Mouse (Mus musculus) forebrain, embryonic 15.5 days (tissue): ENCODE data around the gene Paf1. TPM values are rescaled to one million over a fixed set of nuclear protein-coding genes. Genes with fewer than 3 reads are reported as not detected.
A peak's percentile ranks its signal among the peaks of the same experiment; 100 is the strongest.

Experiments
- ATAC-seq: fragments of 200-750 bp; cut with Nextera tagmentation; replicated peaks from 2 replicates; pipeline ENCODE4 v1.8.0; 2017; ENCODE audit warnings: mild to moderate bottlenecking, moderate TSS enrichment, moderate library complexity
- H3K27ac ChIP-seq: fragments of 300-500 bp; sonication (generic); replicated peaks from 2 replicates; pipeline ENCODE4 v1.5.1; 2015; ENCODE audit warnings: mild to moderate bottlenecking, inconsistent platforms
- H3K27me3 ChIP-seq: fragments of 300-500 bp; sonication (generic); 2 replicates; pipeline ENCODE4 v1.6.1; 2015; ENCODE audit warnings: inconsistent platforms
- H3K36me3 ChIP-seq: fragments of 300-500 bp; sonication (generic); 2 replicates; pipeline ENCODE4 v1.6.1; 2015; ENCODE audit warnings: mild to moderate bottlenecking, inconsistent platforms
- H3K4me1 ChIP-seq: fragments of 300-500 bp; sonication (generic); 2 replicates; pipeline ENCODE4 v1.6.1; 2015; ENCODE audit warnings: inconsistent platforms
- H3K4me2 ChIP-seq: fragments of 300-500 bp; sonication (generic); replicated peaks from 2 replicates; pipeline ENCODE4 v1.6.1; 2015; ENCODE audit warnings: mild to moderate bottlenecking, inconsistent platforms
- H3K4me3 ChIP-seq: fragments of 300-500 bp; sonication (generic); 2 replicates; pipeline ENCODE4 v1.5.1; 2015; ENCODE audit warnings: mild to moderate bottlenecking, inconsistent platforms
- H3K9ac ChIP-seq: fragments of 300-500 bp; sonication (generic); replicated peaks from 2 replicates; pipeline ENCODE4 v1.6.1; 2015; ENCODE audit warnings: mild to moderate bottlenecking, inconsistent platforms
- H3K9me3 ChIP-seq: fragments of 300-500 bp; sonication (generic); 2 replicates; pipeline ENCODE4 v1.6.1; 2016; ENCODE audit warnings: inconsistent platforms
- WGBS: fragments of 180-500 bp; shearing (Covaris S2); methylation state at CpG from one replicate; pipeline ENCODE4 v1.1.7; 2015; ENCODE audit warnings: mixed read lengths; 5-methylcytosine and 5-hydroxymethylcytosine counted together
- polyA plus RNA-seq: library from polyadenylated mRNA; unstranded; fragments of >200 nt; fragmentation: Nextera tagmentation; extraction: Ambion mirVana; gene quantifications from 2 replicates; pipeline ENCODE4 v1.2.1, GENCODE M21; 2015

The Paf1 gene
- polyA plus RNA-seq = 98.0 and 106 TPM in 2 replicates

- under 1% methylated on average over 58 of the region's 58 CpGs for WGBS
- peaks cover 20% of the 10 kb centered on the region for H3K4me1 ChIP-seq
- peaks cover 59% of the 10 kb centered on the region for H3K36me3 ChIP-seq
- H3K4me3 ChIP-seq = peak within 1 kb of the TSS; percentile 79
- H3K27me3 ChIP-seq = no peaks in the 10 kb centered on the region
- peak within 1 kb of the TSS; percentile 95 for H3K4me2 ChIP-seq
- peak; percentile 99 for ATAC-seq
- H3K9ac ChIP-seq = peak within 1 kb of the TSS; percentile 82
- H3K27ac ChIP-seq = peak within 1 kb of the TSS; percentile 78
- no peaks in the 10 kb centered on the region for H3K9me3 ChIP-seq
These were observed at the start of gene Paf1, which contains the start of gene Med29 for GRCm38 (mm10) chr7:28392429-28393271. Paf1 (plus strand) TSS chr7:28392951. Med29 (minus strand) TSS chr7:28392708.

GRCm38 (mm10) chr7:28344637-28345036 is 48.1 kb upstream of the Paf1 start:
- 5% methylated on average over 4 of the region's 4 CpGs for WGBS
- no peak overlapping the region for H3K9ac ChIP-seq

GRCm38 (mm10) chr7:28347746-28348145 is 45.0 kb upstream of the Paf1 start:
- Histone ChIP-seq H3K4me3 (no peak overlapping the region), H3K4me2 (no peak overlapping the region), H3K27me3 (no peaks in the 10 kb centered on the region), H3K9ac (no peak overlapping the region), H3K36me3 (peaks cover 8% of the 10 kb centered on the region), H3K4me1 (peaks cover 18% of the 10 kb centered on the region), H3K9me3 (no peaks in the 10 kb centered on the region), H3K27ac (no peak overlapping the region)
- no peak for ATAC-seq
- WGBS = 89% methylated on average over 3 of the region's 3 CpGs

More at GRCm38 (mm10) chr7:28344637-28345036, 48.1 kb upstream of the Paf1 start:
- Histone ChIP-seq H3K4me3 (no peak overlapping the region), H3K9me3 (no peaks in the 10 kb centered on the region), H3K4me1 (peaks cover 1% of the 10 kb centered on the region), H3K27me3 (no peaks in the 10 kb centered on the region), H3K4me2 (no peak overlapping the region), H3K27ac (no peak overlapping the region), H3K36me3 (no peaks in the 10 kb centered on the region)
- ATAC-seq = 0 out of 2 replicates have a peak, but pooled peaks have one; percentile 23

GRCm38 (mm10) chr7:28348601-28349000 is 44.1 kb upstream of the Paf1 start:
- WGBS = 84% methylated on average over 7 of the region's 7 CpGs
- Histone ChIP-seq H3K36me3 (peaks cover 17% of the 10 kb centered on the region), H3K27me3 (no peaks in the 10 kb centered on the region), H3K4me3 (no peak overlapping the region), H3K4me2 (no peak overlapping the region), H3K9me3 (no peaks in the 10 kb centered on the region), H3K9ac (no peak overlapping the region), H3K27ac (no peak overlapping the region), H3K4me1 (peaks cover 18% of the 10 kb centered on the region)
- ATAC-seq = no peak

GRCm38 (mm10) chr7:28350155-28350883 is 42.4 kb upstream of the Paf1 start, which contains the start of gene Rps16:
Rps16 (plus strand) TSS chr7:28350652.
- WGBS = under 1% methylated on average over 49 of the region's 50 CpGs
- Histone ChIP-seq H3K27me3 (no peaks in the 10 kb centered on the region), H3K27ac (peak within 1 kb of the TSS; percentile 85), H3K4me1 (peaks cover 18% of the 10 kb centered on the region), H3K4me2 (peak within 1 kb of the TSS; percentile 88), H3K9me3 (no peaks in the 10 kb centered on the region), H3K9ac (peak within 1 kb of the TSS; percentile 97), H3K4me3 (peak within 1 kb of the TSS; percentile 93), H3K36me3 (peaks cover 31% of the 10 kb centered on the region)
- ATAC-seq = peak; percentile 93

- H3K36me3 ChIP-seq = peaks cover 34% of the 10 kb centered on the region
- peak overlapping the region; percentile 88 for H3K4me2 ChIP-seq
- WGBS = 47% methylated on average over 4 of the region's 4 CpGs
- H3K9me3 ChIP-seq = no peaks in the 10 kb centered on the region
- no peak overlapping the region for H3K27ac ChIP-seq
- peak overlapping the region; percentile 97 for H3K9ac ChIP-seq
- no peaks in the 10 kb centered on the region for H3K27me3 ChIP-seq
- peaks cover 18% of the 10 kb centered on the region for H3K4me1 ChIP-seq
- H3K4me3 ChIP-seq = peak overlapping the region; percentile 93
- no peak for ATAC-seq
These were observed 41.0 kb upstream of the Paf1 start for GRCm38 (mm10) chr7:28351676-28352191.

GRCm38 (mm10) chr7:28353267-28353666 is 39.5 kb upstream of the Paf1 start:
- H3K36me3 ChIP-seq = peaks cover 34% of the 10 kb centered on the region
- no peak overlapping the region for H3K4me2 ChIP-seq
- no peak overlapping the region for H3K27ac ChIP-seq
- H3K9me3 ChIP-seq = no peaks in the 10 kb centered on the region
- 98% methylated on average over 2 of the region's 2 CpGs for WGBS
- H3K4me1 ChIP-seq = peaks cover 20% of the 10 kb centered on the region
- H3K27me3 ChIP-seq = no peaks in the 10 kb centered on the region
- no peak overlapping the region for H3K9ac ChIP-seq
- ATAC-seq = no peak
- H3K4me3 ChIP-seq = no peak overlapping the region

- no peak overlapping the region for H3K27ac ChIP-seq
- WGBS = 92% methylated on average over 3 of the region's 3 CpGs
- peaks cover 34% of the 10 kb centered on the region for H3K36me3 ChIP-seq
- ATAC-seq = no peak
- H3K9me3 ChIP-seq = no peaks in the 10 kb centered on the region
- no peak overlapping the region for H3K9ac ChIP-seq
- H3K4me3 ChIP-seq = no peak overlapping the region
- H3K4me2 ChIP-seq = no peak overlapping the region
- peaks cover 22% of the 10 kb centered on the region for H3K4me1 ChIP-seq
- H3K27me3 ChIP-seq = no peaks in the 10 kb centered on the region
These were observed 38.6 kb upstream of the Paf1 start for GRCm38 (mm10) chr7:28354113-28354581.

GRCm38 (mm10) chr7:28354596-28354995 is 38.2 kb upstream of the Paf1 start:
- Histone ChIP-seq H3K9me3 (no peaks in the 10 kb centered on the region), H3K4me2 (no peak overlapping the region), H3K27me3 (no peaks in the 10 kb centered on the region), H3K4me1 (peaks cover 21% of the 10 kb centered on the region), H3K9ac (no peak overlapping the region), H3K4me3 (no peak overlapping the region), H3K36me3 (peaks cover 38% of the 10 kb centered on the region), H3K27ac (no peak overlapping the region)
- 86% methylated on average over 3 of the region's 3 CpGs for WGBS
- ATAC-seq = no peak

GRCm38 (mm10) chr7:28355221-28355620 is 37.5 kb upstream of the Paf1 start:
- no peak overlapping the region for H3K4me3 ChIP-seq
- no peaks in the 10 kb centered on the region for H3K27me3 ChIP-seq
- no peak for ATAC-seq
- no peaks in the 10 kb centered on the region for H3K9me3 ChIP-seq
- peaks cover 16% of the 10 kb centered on the region for H3K4me1 ChIP-seq
- H3K36me3 ChIP-seq = peaks cover 45% of the 10 kb centered on the region
- no peak overlapping the region for H3K9ac ChIP-seq
- 94% methylated on average over 3 of the region's 3 CpGs for WGBS
- no peak overlapping the region for H3K4me2 ChIP-seq
- no peak overlapping the region for H3K27ac ChIP-seq

GRCm38 (mm10) chr7:28356981-28357380 is 35.8 kb upstream of the Paf1 start:
- Histone ChIP-seq H3K36me3 (peaks cover 59% of the 10 kb centered on the region), H3K27ac (peak overlapping the region; percentile 17; the same call in 1 of the 2 replicates), H3K4me2 (no peak overlapping the region), H3K4me1 (peaks cover 7% of the 10 kb centered on the region), H3K27me3 (no peaks in the 10 kb centered on the region), H3K4me3 (no peak overlapping the region), H3K9me3 (no peaks in the 10 kb centered on the region), H3K9ac (no peak overlapping the region)
- ATAC-seq = no peak
- WGBS = 4% methylated on average over 5 of the region's 5 CpGs

- H3K27me3 ChIP-seq = no peaks in the 10 kb centered on the region
- H3K9me3 ChIP-seq = no peaks in the 10 kb centered on the region
- no peak overlapping the region; the same call in 1 of the 2 replicates for H3K27ac ChIP-seq
- H3K36me3 ChIP-seq = peaks cover 56% of the 10 kb centered on the region
- H3K4me3 ChIP-seq = no peak overlapping the region
- 0% methylated on average over 5 of the region's 5 CpGs for WGBS
- ATAC-seq = no peak
- H3K9ac ChIP-seq = no peak overlapping the region
- no peak overlapping the region for H3K4me2 ChIP-seq
- H3K4me1 ChIP-seq = peaks cover 4% of the 10 kb centered on the region; the same call in 1 of the 2 replicates
These were observed 34.8 kb upstream of the Paf1 start for GRCm38 (mm10) chr7:28357984-28358383.
